Mouse (Mus musculus) ES-E14 (cell line): ENCODE measurements around the gene Pnrc1.

Source experiments
- HCFC1 ChIP-seq: IDR thresholded peaks from 2 replicates; pipeline ENCODE4 v1.6.1; 2012; ENCODE audit warnings: low read length, inconsistent platforms, borderline replicate concordance; ENCODE audit not compliant: insufficient read depth
- MAFK ChIP-seq: IDR thresholded peaks from 2 replicates; pipeline ENCODE4 v1.6.1; 2014; ENCODE audit warnings: mild to moderate bottlenecking, low read depth, low read length, inconsistent platforms; ENCODE audit not compliant: insufficient read depth
- ZNF384 ChIP-seq: IDR thresholded peaks from 2 replicates; pipeline ENCODE4 v1.6.1; 2012; ENCODE audit warnings: low read depth, low read length, inconsistent platforms

GRCm38 (mm10) chr4:33290878-33291277 lies 915 bp upstream of the Pnrc1 start:
- TF ChIP-seq MAFK = no peak
- TF ChIP-seq ZNF384 = 0 out of 2 replicates have a peak, but pooled peaks have one; percentile 38
- no peak for TF ChIP-seq HCFC1
